Mouse (Mus musculus) heart, embryonic 13.5 days (tissue): ENCODE measurements around the gene Tubg1. TPM values are rescaled to one million over a fixed set of nuclear protein-coding genes. Genes with fewer than 3 reads are reported as not detected.
A peak's percentile ranks its signal among the peaks of the same experiment; 100 is the strongest.

Experiments
- ATAC-seq: fragments of 200-750 bp; cut with Nextera tagmentation; 2 replicates; pipeline ENCODE4 v1.8.0; 2017; ENCODE audit warnings: moderate TSS enrichment; ENCODE audit not compliant: insufficient number of reproducible peaks, low FRiP score, low TSS enrichment; ENCODE audit errors: extremely low read depth
- H3K27ac ChIP-seq: fragments of 300-500 bp; sonication (generic); replicated peaks from 2 replicates; pipeline ENCODE4 v1.5.1; 2015; ENCODE audit warnings: moderate library complexity, mild to moderate bottlenecking, inconsistent platforms
- H3K27me3 ChIP-seq: fragments of 300-500 bp; sonication (generic); replicated peaks from 2 replicates; pipeline ENCODE4 v1.6.1; 2015; ENCODE audit warnings: mild to moderate bottlenecking, inconsistent platforms
- H3K36me3 ChIP-seq: fragments of 300-500 bp; sonication (generic); 2 replicates; pipeline ENCODE4 v1.6.1; 2015; ENCODE audit warnings: mild to moderate bottlenecking, inconsistent platforms
- H3K4me1 ChIP-seq: fragments of 300-500 bp; sonication (generic); 2 replicates; pipeline ENCODE4 v1.6.1; 2015; ENCODE audit warnings: inconsistent platforms
- H3K4me2 ChIP-seq: fragments of 300-500 bp; sonication (generic); 2 replicates; pipeline ENCODE4 v1.6.1; 2015; ENCODE audit warnings: inconsistent platforms, mild to moderate bottlenecking, moderate library complexity
- H3K4me3 ChIP-seq: fragments of 300-500 bp; sonication (generic); 2 replicates; pipeline ENCODE4 v1.5.1; 2015; ENCODE audit warnings: moderate library complexity, mild to moderate bottlenecking, inconsistent platforms
- H3K9ac ChIP-seq: fragments of 300-500 bp; sonication (generic); 2 replicates; pipeline ENCODE4 v1.6.1; 2015; ENCODE audit warnings: inconsistent platforms, mild to moderate bottlenecking, moderate library complexity
- H3K9me3 ChIP-seq: fragments of 300-500 bp; sonication (generic); 2 replicates; pipeline ENCODE4 v1.6.1; 2016; ENCODE audit warnings: inconsistent platforms
- WGBS: fragments of 180-500 bp; shearing (Covaris S2); methylation state at CpG from one replicate; pipeline ENCODE4 v1.1.7; 2015; ENCODE audit warnings: mixed read lengths; 5-methylcytosine and 5-hydroxymethylcytosine counted together
- polyA plus RNA-seq: library from polyadenylated mRNA; unstranded; fragments of >200 nt; fragmentation: Nextera tagmentation; extraction: Ambion mirVana; gene quantifications from 2 replicates; pipeline ENCODE4 v1.2.1, GENCODE M21; 2015

The Tubg1 gene
- polyA plus RNA-seq, result 77.2 and 83.0 TPM in 2 replicates

- Histone ChIP-seq H3K27me3 (no peaks in the 10 kb centered on the region), H3K27ac (peak within 1 kb of the TSS; percentile 94), H3K9me3 (no peaks in the 10 kb centered on the region), H3K9ac (peak within 1 kb of the TSS; percentile 93), H3K36me3 (peaks cover 41% of the 10 kb centered on the region), H3K4me1 (peaks cover 49% of the 10 kb centered on the region), H3K4me3 (peak within 1 kb of the TSS; percentile 81), H3K4me2 (peak within 1 kb of the TSS; percentile 99)
- WGBS, result under 1% methylated on average over 61 of the region's 61 CpGs
- ATAC-seq, result peak; percentile 95
These were observed at the start of gene Tubg1, which contains the start of gene Retreg3 for GRCm38 (mm10) chr11:101119761-101120544. Tubg1 (plus strand) TSS chr11:101119938. Retreg3 (minus strand) TSS chr11:101119893.

GRCm38 (mm10) chr11:101070189-101070527 is 49.6 kb upstream of the Tubg1 start:
- H3K4me3 ChIP-seq, result peak overlapping the region; percentile 62
- H3K4me2 ChIP-seq, result peak overlapping the region; percentile 85
- no peak overlapping the region for H3K27ac ChIP-seq
- under 1% methylated on average over 36 of the region's 36 CpGs for WGBS
- peaks cover 8% of the 10 kb centered on the region for H3K27me3 ChIP-seq
- H3K9ac ChIP-seq, result peak overlapping the region; percentile 89
- peaks cover 5% of the 10 kb centered on the region; the same call in 1 of the 2 replicates for H3K36me3 ChIP-seq
- H3K4me1 ChIP-seq, result peaks cover 34% of the 10 kb centered on the region
- H3K9me3 ChIP-seq, result no peaks in the 10 kb centered on the region
- peak; percentile 26; the same call in 1 of the 2 replicates for ATAC-seq

GRCm38 (mm10) chr11:101070987-101071386 is 48.8 kb upstream of the Tubg1 start:
- Histone ChIP-seq H3K9ac (peak overlapping the region; percentile 89), H3K9me3 (no peaks in the 10 kb centered on the region), H3K27ac (no peak overlapping the region), H3K36me3 (peaks cover 5% of the 10 kb centered on the region; the same call in 1 of the 2 replicates), H3K4me1 (peaks cover 27% of the 10 kb centered on the region), H3K4me2 (peak overlapping the region; percentile 85), H3K4me3 (peak overlapping the region; percentile 62), H3K27me3 (peaks cover 8% of the 10 kb centered on the region)
- no peak for ATAC-seq
- WGBS, result 67% methylated on average over 6 of the region's 6 CpGs

DNA sequence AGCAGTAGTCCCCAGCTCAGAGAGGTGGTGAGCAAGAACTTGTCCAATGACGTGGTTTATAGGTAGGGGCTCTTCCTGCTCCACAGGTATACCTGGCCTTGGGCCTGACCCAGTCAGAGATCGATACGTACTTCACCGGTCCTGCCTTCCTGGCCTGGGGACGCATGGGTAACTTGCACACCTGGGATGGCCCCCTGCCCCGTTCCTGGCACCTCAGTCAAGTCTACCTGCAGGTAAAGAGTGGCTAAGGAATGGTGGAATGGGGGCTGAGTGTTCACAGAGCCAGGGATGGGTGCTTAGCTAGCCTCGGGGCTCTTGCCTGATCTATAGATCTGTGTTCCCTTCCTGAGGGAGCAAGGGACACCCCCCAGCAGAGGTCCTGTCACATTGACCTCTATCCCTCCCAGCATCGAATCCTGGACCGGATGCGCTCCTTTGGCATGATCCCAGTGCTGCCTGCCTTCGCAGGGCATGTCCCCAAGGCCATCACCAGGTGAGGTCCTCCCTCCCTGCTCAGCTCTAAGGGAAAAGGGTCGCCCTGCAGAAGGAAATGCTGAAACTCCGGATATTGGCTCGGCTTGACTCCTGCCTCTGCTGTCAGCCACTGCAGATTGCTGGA is 47.8 kb upstream of the Tubg1 start:
- Histone ChIP-seq H3K27me3 (peaks cover 17% of the 10 kb centered on the region), H3K9me3 (no peaks in the 10 kb centered on the region), H3K36me3 (peaks cover 13% of the 10 kb centered on the region; the same call in 1 of the 2 replicates), H3K4me3 (no peak overlapping the region), H3K27ac (no peak overlapping the region), H3K4me1 (peaks cover 17% of the 10 kb centered on the region), H3K4me2 (no peak overlapping the region), H3K9ac (no peak overlapping the region)
- WGBS, result 68% methylated on average over 14 of the region's 14 CpGs
- ATAC-seq, result no peak

GRCm38 (mm10) chr11:101078121-101078520 is 41.6 kb upstream of the Tubg1 start, which contains the start of gene Hsd17b1:
Hsd17b1 (plus strand) TSS chr11:101078411.
- WGBS, result 69% methylated on average over 9 of the region's 9 CpGs
- peaks cover 11% of the 10 kb centered on the region; the same call in 1 of the 2 replicates for H3K36me3 ChIP-seq
- H3K4me1 ChIP-seq, result peaks cover 20% of the 10 kb centered on the region
- ATAC-seq, result no peak
- no peak within 1 kb of the TSS for H3K9ac ChIP-seq
- no peak within 1 kb of the TSS for H3K4me3 ChIP-seq
- no peaks in the 10 kb centered on the region for H3K9me3 ChIP-seq
- no peak within 1 kb of the TSS for H3K27ac ChIP-seq
- H3K27me3 ChIP-seq, result peaks cover 54% of the 10 kb centered on the region
- H3K4me2 ChIP-seq, result no peak within 1 kb of the TSS

GRCm38 (mm10) chr11:101079746-101080145 is 40.0 kb upstream of the Tubg1 start:
- ATAC-seq, result no peak
- H3K4me1 ChIP-seq, result peaks cover 28% of the 10 kb centered on the region
- WGBS, result 3% methylated on average over 27 of the region's 27 CpGs

DNA sequence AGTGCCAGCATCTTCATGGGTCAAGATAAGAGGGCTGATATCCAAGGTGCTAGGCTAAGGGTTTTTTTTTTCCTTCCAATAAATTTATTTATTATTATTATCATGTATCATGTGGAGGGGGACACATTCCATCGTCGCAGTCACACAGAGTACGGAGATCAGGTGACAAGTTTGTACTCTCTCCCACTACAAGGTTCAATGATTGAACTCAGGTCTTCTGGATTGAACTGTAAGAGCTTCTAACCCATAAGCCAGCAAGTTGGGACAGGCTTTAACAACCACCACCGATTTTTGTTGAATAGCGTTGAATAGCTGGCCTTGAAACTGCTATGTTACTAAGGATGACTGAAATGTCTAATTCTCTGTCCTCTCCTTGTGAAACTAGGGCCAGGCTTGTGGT is 39.3 kb upstream of the Tubg1 start:
- ATAC-seq, result no peak

More at GRCm38 (mm10) chr11:101079746-101080145, 40.0 kb upstream of the Tubg1 start:
- peaks cover 54% of the 10 kb centered on the region for H3K27me3 ChIP-seq
- peak overlapping the region; percentile 35 for H3K4me3 ChIP-seq
- H3K9me3 ChIP-seq, result no peaks in the 10 kb centered on the region
- H3K4me2 ChIP-seq, result peak overlapping the region; percentile 57
- H3K27ac ChIP-seq, result no peak overlapping the region
- peaks cover 13% of the 10 kb centered on the region; the same call in 1 of the 2 replicates for H3K36me3 ChIP-seq
- peak overlapping the region; percentile 61 for H3K9ac ChIP-seq

DNA sequence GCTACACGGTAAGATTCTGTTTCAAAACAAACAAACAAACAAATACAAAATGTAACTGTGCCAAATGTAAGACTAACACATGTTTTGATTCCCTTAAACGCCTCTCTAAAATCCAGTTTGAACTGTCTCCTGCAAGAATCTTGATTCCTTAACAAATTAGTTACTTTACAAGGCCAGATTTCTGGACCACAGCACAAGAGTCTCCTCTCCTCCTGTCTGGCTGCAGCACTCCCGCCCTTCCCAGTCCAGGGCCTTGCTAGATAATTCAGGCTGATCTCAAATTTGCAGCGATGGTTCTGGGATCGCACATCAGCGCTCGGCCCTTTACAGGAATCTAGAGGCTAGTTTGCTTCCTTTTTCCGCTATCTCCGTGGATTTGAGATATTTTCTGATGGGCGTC is 38.1 kb upstream of the Tubg1 start:
- peaks cover 41% of the 10 kb centered on the region for H3K4me1 ChIP-seq
- H3K27me3 ChIP-seq, result peaks cover 48% of the 10 kb centered on the region
- H3K9ac ChIP-seq, result peak overlapping the region; percentile 97
- H3K36me3 ChIP-seq, result peaks cover 21% of the 10 kb centered on the region
- ATAC-seq, result no peak
- H3K4me3 ChIP-seq, result peak overlapping the region; percentile 91
- H3K9me3 ChIP-seq, result no peaks in the 10 kb centered on the region
- WGBS, result 6% methylated on average over 10 of the region's 10 CpGs
- peak overlapping the region; percentile 94 for H3K27ac ChIP-seq
- peak overlapping the region; percentile 99 for H3K4me2 ChIP-seq

More for the DNA sequence above, 39.3 kb upstream of the Tubg1 start:
- WGBS, result 75% methylated on average over 5 of the region's 5 CpGs
- no peak overlapping the region for H3K4me3 ChIP-seq
- peaks cover 28% of the 10 kb centered on the region for H3K4me1 ChIP-seq
- H3K27me3 ChIP-seq, result peaks cover 54% of the 10 kb centered on the region
- H3K4me2 ChIP-seq, result no peak overlapping the region
- H3K9me3 ChIP-seq, result no peaks in the 10 kb centered on the region
- H3K9ac ChIP-seq, result no peak overlapping the region
- H3K36me3 ChIP-seq, result peaks cover 18% of the 10 kb centered on the region
- H3K27ac ChIP-seq, result no peak overlapping the region

- WGBS, result under 1% methylated on average over 51 of the region's 51 CpGs
- H3K9me3 ChIP-seq, result no peaks in the 10 kb centered on the region
- peak within 1 kb of the TSS; percentile 94 for H3K27ac ChIP-seq
- H3K36me3 ChIP-seq, result peaks cover 16% of the 10 kb centered on the region
- peaks cover 41% of the 10 kb centered on the region for H3K27me3 ChIP-seq
- H3K4me3 ChIP-seq, result peak within 1 kb of the TSS; percentile 91
- H3K9ac ChIP-seq, result peak within 1 kb of the TSS; percentile 97
- ATAC-seq, result peak; percentile 84
- peaks cover 42% of the 10 kb centered on the region for H3K4me1 ChIP-seq
- H3K4me2 ChIP-seq, result peak within 1 kb of the TSS; percentile 99
These were observed 37.3 kb upstream of the Tubg1 start, which contains the start of gene Coasy for GRCm38 (mm10) chr11:101082208-101083082. Coasy (plus strand) TSS chr11:101082565.

- H3K9me3 ChIP-seq, result no peaks in the 10 kb centered on the region
- H3K4me3 ChIP-seq, result peak overlapping the region; percentile 91
- WGBS, result 33% methylated on average over 19 of the region's 19 CpGs
- peaks cover 16% of the 10 kb centered on the region for H3K36me3 ChIP-seq
- ATAC-seq, result no peak
- peak overlapping the region; percentile 97 for H3K9ac ChIP-seq
- H3K4me1 ChIP-seq, result peaks cover 50% of the 10 kb centered on the region
- H3K27me3 ChIP-seq, result peaks cover 33% of the 10 kb centered on the region
- H3K4me2 ChIP-seq, result peak overlapping the region; percentile 99
- peak overlapping the region; percentile 94 for H3K27ac ChIP-seq
These were observed 36.5 kb upstream of the Tubg1 start for GRCm38 (mm10) chr11:101083083-101083697.
